Comparison of ENCODE assay signal across 12 mouse cellular contexts in genomic region chr1:12000557-12000956, GRCm38 (mm10).
DNase-seq lines count a peak whose midpoint lies in the region; ATAC-seq and TF ChIP-seq lines count a peak whose summit lies in the region.
"Had no signal": no experiment of that assay in that cellular context is flagged by ENCODE, and none has a peak within 500 bp of the region (broad histone marks: within the 10 kb centered on the region; RNA-seq: fewer than 3 reads in every experiment).

No protein-coding gene starts in this region.

- TF ChIP-seq POLR2A in kidney, adult 2 months (IDR thresholded peaks at IDR 0.05; ENCODE audit: low read depth, low read length) = no peak
- TF ChIP-seq POLR2A in cerebellum, adult 2 months (IDR thresholded peaks at IDR 0.05; ENCODE audit: borderline replicate concordance, insufficient read depth, low read length) = no peak

- H3K27me3 ChIP-seq in kidney, embryonic 14.5 days (ENCODE audit: control insufficient read depth, insufficient read depth, low read length) = no peaks in the 10 kb centered on the region
- no peaks in the 10 kb centered on the region; the same call in 1 of the 2 replicates for H3K27me3 ChIP-seq in kidney, adult 2 months (replicated peaks; ENCODE audit: control insufficient read depth, insufficient read depth, low read length)
- H3K27me3 ChIP-seq in hindbrain, embryonic 14.5 days (ENCODE audit: control insufficient read depth, insufficient read depth, low read length) = no peaks in the 10 kb centered on the region
- H3K27me3 ChIP-seq in neural tube, embryonic 13.5 days = no peaks in the 10 kb centered on the region
- H3K27me3 ChIP-seq in cerebellum, adult 2 months (ENCODE audit: control insufficient read depth, insufficient read depth, low read length) = no peaks in the 10 kb centered on the region

- intact Hi-C loops in heart, postnatal 10 days (cut with DNase I) = no loop called here

- no peak for TF ChIP-seq CTCF in kidney, adult 2 months (conservative IDR thresholded peaks at IDR 0.05; ENCODE audit: insufficient read depth, insufficient read length, low read depth, low read length)
- no peak for TF ChIP-seq CTCF in cerebellum, adult 2 months (IDR thresholded peaks at IDR 0.05; ENCODE audit: borderline replicate concordance, insufficient read depth, low read depth, low read length)

- H3K4me3 ChIP-seq in kidney, embryonic 14.5 days (ENCODE audit: low read length) = no peak overlapping the region
- H3K4me3 ChIP-seq in kidney, adult 2 months (ENCODE audit: insufficient read depth, low read depth, low read length) = no peak overlapping the region
- H3K4me3 ChIP-seq in hindbrain, embryonic 14.5 days (replicated peaks; ENCODE audit: low read length) = no peak overlapping the region
- no peak overlapping the region for H3K4me3 ChIP-seq in neural tube, embryonic 13.5 days
- H3K4me3 ChIP-seq in cerebellum, adult 2 months (replicated peaks; ENCODE audit: insufficient read depth, low read depth, low read length) = no peak overlapping the region
- H3K4me3 ChIP-seq: heart, embryonic 10.5 days had no signal

- no peaks in the 10 kb centered on the region for H3K36me3 ChIP-seq in kidney, embryonic 14.5 days (ENCODE audit: control insufficient read depth, insufficient read depth, low read length)
- no peaks in the 10 kb centered on the region for H3K36me3 ChIP-seq in kidney, adult 2 months (ENCODE audit: control insufficient read depth, insufficient read depth, low read length)
- no peaks in the 10 kb centered on the region for H3K36me3 ChIP-seq in hindbrain, embryonic 14.5 days (replicated peaks; ENCODE audit: control insufficient read depth, insufficient read depth)
- no peaks in the 10 kb centered on the region for H3K36me3 ChIP-seq in neural tube, embryonic 13.5 days
- H3K36me3 ChIP-seq: heart, embryonic 10.5 days had no signal

- DNase-seq in kidney, adult 2 months = no peak
- DNase-seq in embryo, embryonic 11.5 days (ENCODE audit: low read depth, low spot score) = peak; percentile 51
- peak; percentile 57 for DNase-seq in hindbrain, embryonic 14.5 days (ENCODE audit: low spot score)
- DNase-seq in kidney, adult 8-10 months = no peak
- no peak for DNase-seq in heart, postnatal 10 days
- no peak for DNase-seq in cerebellum, adult 2 months
- DNase-seq: kidney, adult 9 months; layer of hippocampus, postnatal 36 days had no signal

- ATAC-seq in kidney, embryonic 14.5 days (ENCODE audit: low FRiP score, low TSS enrichment) = peak; percentile 52
- peak; percentile 86 for ATAC-seq in hindbrain, embryonic 14.5 days (ENCODE audit: low FRiP score)
- ATAC-seq in neural tube, embryonic 13.5 days (ENCODE audit: low read depth) = peak; percentile 87
- ATAC-seq: lung, postnatal 0 days had no signal

- 43% methylated on average over 4 of the region's 4 CpGs for WGBS in kidney, embryonic 14.5 days
- 54% methylated on average over 4 of the region's 4 CpGs for WGBS in kidney, adult 2 months
- 43% methylated on average over 4 of the region's 4 CpGs for WGBS in hindbrain, embryonic 14.5 days
- 24% methylated on average over 4 of the region's 4 CpGs for WGBS in neural tube, embryonic 13.5 days
- 16% methylated on average over 4 of the region's 4 CpGs for WGBS in cerebellum, adult 2 months

- no peak overlapping the region for H3K4me2 ChIP-seq in kidney, embryonic 14.5 days (replicated peaks; ENCODE audit: low read depth, low read length)
- H3K4me2 ChIP-seq in hindbrain, embryonic 14.5 days (replicated peaks) = no peak overlapping the region
- H3K4me2 ChIP-seq in neural tube, embryonic 13.5 days = no peak overlapping the region

- H3K9ac ChIP-seq in kidney, embryonic 14.5 days (ENCODE audit: low read depth, low read length) = no peak overlapping the region
- no peak overlapping the region for H3K9ac ChIP-seq in hindbrain, embryonic 14.5 days
- H3K9ac ChIP-seq in neural tube, embryonic 13.5 days = no peak overlapping the region

- H3K4me1 ChIP-seq in kidney, embryonic 14.5 days (ENCODE audit: control insufficient read depth, insufficient read depth, low read length) = no peaks in the 10 kb centered on the region
- H3K4me1 ChIP-seq in kidney, adult 2 months (ENCODE audit: control insufficient read depth, insufficient read depth, low read length) = no peaks in the 10 kb centered on the region
- no peaks in the 10 kb centered on the region for H3K4me1 ChIP-seq in hindbrain, embryonic 14.5 days (replicated peaks; ENCODE audit: control insufficient read depth, insufficient read depth, low read length)
- H3K4me1 ChIP-seq in neural tube, embryonic 13.5 days (replicated peaks) = peaks cover 16% of the 10 kb centered on the region; the same call in 1 of the 2 replicates
- no peaks in the 10 kb centered on the region for H3K4me1 ChIP-seq in cerebellum, adult 2 months (ENCODE audit: control insufficient read depth, insufficient read depth, low read length)
- H3K4me1 ChIP-seq: heart, embryonic 10.5 days had no signal

- no peaks in the 10 kb centered on the region for H3K9me3 ChIP-seq in kidney, embryonic 14.5 days (ENCODE audit: control insufficient read depth, low read length)
- no peaks in the 10 kb centered on the region for H3K9me3 ChIP-seq in hindbrain, embryonic 14.5 days (ENCODE audit: control insufficient read depth, low read length)
- H3K9me3 ChIP-seq in neural tube, embryonic 13.5 days = no peaks in the 10 kb centered on the region
- H3K9me3 ChIP-seq: heart, embryonic 10.5 days had no signal

- no peak overlapping the region for H3K27ac ChIP-seq in kidney, embryonic 14.5 days (ENCODE audit: low read depth, low read length)
- H3K27ac ChIP-seq in kidney, adult 2 months (ENCODE audit: insufficient read depth, low read depth, low read length) = no peak overlapping the region
- no peak overlapping the region for H3K27ac ChIP-seq in hindbrain, embryonic 14.5 days
- H3K27ac ChIP-seq in neural tube, embryonic 13.5 days (replicated peaks) = no peak overlapping the region
- H3K27ac ChIP-seq in cerebellum, adult 2 months (ENCODE audit: insufficient read depth, low read length) = no peak overlapping the region
- H3K27ac ChIP-seq: heart, embryonic 10.5 days had no signal

Comparison
In these comparisons a context has a peak if more than half of its experiments do, and no peak if none do; other contexts are left out.
1. DNase-seq: peak in embryo, embryonic 11.5 days (single experiment) and hindbrain, embryonic 14.5 days (single experiment); none in kidney, adult 2 months (single experiment), kidney, adult 8-10 months (0 of 2), heart, postnatal 10 days (0 of 2) and cerebellum, adult 2 months (0 of 2).
2. Peak in every context shown above with its lines, with median percentiles within 50 percentile points of each other: ATAC-seq.